Mouse (Mus musculus) hindbrain, embryonic 16.5 days (tissue): ENCODE results near the gene Ofcc1. TPM values are rescaled to one million over a fixed set of nuclear protein-coding genes. Genes with fewer than 3 reads are reported as not detected.
A peak's percentile ranks its signal among the peaks of the same experiment; 100 is the strongest.

Experiments used
- ATAC-seq: fragments of 200-750 bp; cut with Nextera tagmentation; 2 replicates; pipeline ENCODE4 v1.8.0; 2017; ENCODE audit warnings: moderate TSS enrichment, moderate library complexity
- H3K27ac ChIP-seq: fragments of 300-500 bp; sonication (generic); 2 replicates; pipeline ENCODE4 v1.5.1; 2014; ENCODE audit warnings: low read depth, mild to moderate bottlenecking, control low read depth, low read length, moderate library complexity
- H3K27me3 ChIP-seq: fragments of 300-500 bp; sonication (generic); replicated peaks from 2 replicates; pipeline ENCODE4 v1.6.1; 2014; ENCODE audit warnings: low read length; ENCODE audit not compliant: control insufficient read depth, insufficient read depth
- H3K36me3 ChIP-seq: fragments of 300-500 bp; sonication (generic); 2 replicates; pipeline ENCODE4 v1.6.1; 2014; ENCODE audit warnings: mild to moderate bottlenecking, low read length, moderate library complexity, mixed read lengths; ENCODE audit not compliant: control insufficient read depth, insufficient read depth
- H3K4me1 ChIP-seq: fragments of 300-500 bp; sonication (generic); 2 replicates; pipeline ENCODE4 v1.6.1; 2014; ENCODE audit warnings: low read depth, low read length; ENCODE audit not compliant: control insufficient read depth, insufficient read depth
- H3K4me2 ChIP-seq: fragments of 300-500 bp; sonication (generic); 2 replicates; pipeline ENCODE4 v1.6.1; 2014; ENCODE audit warnings: mild to moderate bottlenecking, low read length, control low read depth, moderate library complexity
- H3K4me3 ChIP-seq: fragments of 300-500 bp; sonication (generic); 2 replicates; pipeline ENCODE4 v1.5.1; 2014; ENCODE audit warnings: mild to moderate bottlenecking, low read length, control low read depth, moderate library complexity
- H3K9ac ChIP-seq: fragments of 300-500 bp; sonication (generic); 2 replicates; pipeline ENCODE4 v1.6.1; 2014; ENCODE audit warnings: low read depth, mild to moderate bottlenecking, control low read depth, low read length, moderate library complexity
- H3K9me3 ChIP-seq: fragments of 300-500 bp; sonication (generic); 2 replicates; pipeline ENCODE4 v1.6.1; 2014; ENCODE audit warnings: mild to moderate bottlenecking, low read length, moderate library complexity; ENCODE audit not compliant: control insufficient read depth
- WGBS: fragments of 180-500 bp; shearing (Covaris S2); extraction: QIAGEN DNeasy Blood & Tissue Kit; methylation state at CpG from one replicate; pipeline ENCODE4 v1.1.7; 2014; 5-methylcytosine and 5-hydroxymethylcytosine counted together
- polyA plus RNA-seq: library from polyadenylated mRNA; unstranded; fragments of >200 nt; fragmentation: Nextera tagmentation; extraction: Ambion mirVana; gene quantifications from 2 replicates; pipeline ENCODE4 v1.2.1, GENCODE M21; 2015

Ofcc1 gene
- polyA plus RNA-seq, 1 experiment from 2014 or later, result not detected

- Histone ChIP-seq H3K9me3 (no peaks in the 10 kb centered on the region), H3K4me2 (no peak overlapping the region), H3K4me1 (no peaks in the 10 kb centered on the region), H3K36me3 (no peaks in the 10 kb centered on the region), H3K27me3 (no peaks in the 10 kb centered on the region), H3K4me3 (no peak overlapping the region), H3K27ac (no peak overlapping the region), H3K9ac (no peak overlapping the region)
- peak; percentile 60; the same call in 1 of the 2 replicates for ATAC-seq
- 76% methylated on average over 17 of the region's 17 CpGs for WGBS
These were observed 324.1 kb downstream of the Ofcc1 start for GRCm38 (mm10) chr13:40036981-40037765.

- Histone ChIP-seq H3K27me3 (no peaks in the 10 kb centered on the region), H3K27ac (no peak overlapping the region), H3K4me2 (no peak overlapping the region), H3K36me3 (no peaks in the 10 kb centered on the region), H3K9ac (no peak overlapping the region), H3K9me3 (peaks cover 3% of the 10 kb centered on the region; the same call in 1 of the 2 replicates), H3K4me1 (no peaks in the 10 kb centered on the region), H3K4me3 (no peak overlapping the region)
- no peak for ATAC-seq
- WGBS, result 97% methylated on average over 1 of the region's 1 CpGs
These were observed 331.8 kb downstream of the Ofcc1 start for GRCm38 (mm10) chr13:40029426-40029825.

- H3K4me1 ChIP-seq, result no peaks in the 10 kb centered on the region
- no peaks in the 10 kb centered on the region for H3K36me3 ChIP-seq
- H3K9me3 ChIP-seq, result peaks cover 3% of the 10 kb centered on the region; the same call in 1 of the 2 replicates
- no peak for ATAC-seq
- no peaks in the 10 kb centered on the region for H3K27me3 ChIP-seq
- 92% methylated on average over 4 of the region's 4 CpGs for WGBS
- no peak overlapping the region for H3K9ac ChIP-seq
- no peak overlapping the region for H3K4me3 ChIP-seq
- H3K4me2 ChIP-seq, result no peak overlapping the region
- H3K27ac ChIP-seq, result no peak overlapping the region
These were observed 332.4 kb downstream of the Ofcc1 start for GRCm38 (mm10) chr13:40028827-40029226.

DNA sequence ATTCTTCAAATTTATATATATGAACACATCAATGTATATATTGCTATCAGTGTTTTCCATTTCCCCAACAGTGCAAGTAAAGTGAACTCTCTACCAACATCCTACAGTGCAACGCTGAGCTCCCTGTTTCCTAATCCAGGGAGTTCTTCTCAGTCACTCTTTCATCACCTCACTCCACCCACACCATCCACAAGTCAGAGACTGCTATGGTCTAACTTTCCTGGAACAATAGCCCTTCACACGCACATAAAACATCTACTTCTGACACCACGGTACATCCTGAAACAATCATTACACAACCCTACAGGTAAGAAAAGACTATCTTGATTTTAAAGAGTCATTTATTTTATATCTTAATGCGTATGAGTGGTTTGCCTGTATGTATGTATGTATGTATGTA is 335.4 kb downstream of the Ofcc1 start:
- 94% methylated on average over 4 of the region's 4 CpGs for WGBS
- no peak overlapping the region for H3K4me3 ChIP-seq
- no peaks in the 10 kb centered on the region for H3K27me3 ChIP-seq
- no peak for ATAC-seq
- no peak overlapping the region for H3K9ac ChIP-seq
- no peak overlapping the region for H3K27ac ChIP-seq
- no peaks in the 10 kb centered on the region for H3K36me3 ChIP-seq
- no peaks in the 10 kb centered on the region for H3K4me1 ChIP-seq
- H3K9me3 ChIP-seq, result peaks cover 3% of the 10 kb centered on the region; the same call in 1 of the 2 replicates
- H3K4me2 ChIP-seq, result no peak overlapping the region

DNA sequence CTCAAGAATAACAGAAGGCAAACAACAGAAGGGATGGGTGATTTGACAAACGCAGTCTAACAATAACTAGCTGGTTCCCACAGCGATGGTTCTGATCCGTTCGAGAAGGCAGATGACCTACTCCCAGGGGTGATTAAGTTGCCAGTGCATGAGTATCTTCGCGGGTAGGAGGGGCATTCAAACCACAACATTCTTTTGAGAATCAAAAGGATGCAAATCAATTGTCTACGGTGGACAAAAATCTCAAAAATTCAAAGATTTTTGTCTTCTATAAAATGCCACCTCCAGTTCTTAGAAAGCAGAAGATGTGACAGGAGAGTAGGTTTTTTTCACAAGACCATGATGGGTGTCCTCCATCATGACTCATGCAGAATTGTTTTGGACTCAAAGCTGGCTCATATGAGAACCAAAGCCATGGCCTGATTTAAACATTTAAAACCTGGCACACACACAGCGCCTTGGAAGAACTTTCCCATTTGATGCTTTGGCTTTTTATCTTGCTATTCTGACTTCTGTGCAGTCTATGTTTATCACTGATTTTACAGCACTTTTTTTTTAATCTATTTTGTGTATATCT is 338.0 kb downstream of the Ofcc1 start:
- no peak for ATAC-seq
- WGBS, result 50% methylated on average over 8 of the region's 8 CpGs
- Histone ChIP-seq H3K27me3 (no peaks in the 10 kb centered on the region), H3K4me2 (no peak overlapping the region), H3K9me3 (peaks cover 3% of the 10 kb centered on the region; the same call in 1 of the 2 replicates), H3K4me3 (no peak overlapping the region), H3K4me1 (no peaks in the 10 kb centered on the region), H3K36me3 (no peaks in the 10 kb centered on the region), H3K27ac (no peak overlapping the region), H3K9ac (no peak overlapping the region)

DNA sequence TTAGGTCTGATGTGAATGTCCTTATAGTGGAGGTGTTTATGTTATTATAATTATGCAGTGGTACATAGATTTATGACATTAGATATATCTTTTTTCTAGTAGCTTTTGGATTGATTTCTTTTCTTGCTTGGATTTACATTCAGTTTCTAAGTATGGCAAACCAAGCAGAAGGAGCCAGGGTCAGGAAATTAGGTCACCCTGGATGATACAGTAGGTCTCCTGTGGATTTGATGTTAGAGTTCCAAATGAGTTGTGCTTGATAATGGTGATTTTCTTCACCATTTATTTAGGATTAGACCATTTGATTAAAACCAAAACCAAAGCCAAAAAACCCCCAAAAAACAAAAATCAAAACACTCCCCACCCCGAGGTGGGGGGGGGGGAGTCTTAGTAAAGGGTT is 338.6 kb downstream of the Ofcc1 start:
- no peak overlapping the region for H3K4me2 ChIP-seq
- H3K27me3 ChIP-seq, result no peaks in the 10 kb centered on the region
- H3K4me1 ChIP-seq, result no peaks in the 10 kb centered on the region
- H3K36me3 ChIP-seq, result no peaks in the 10 kb centered on the region
- H3K4me3 ChIP-seq, result no peak overlapping the region
- 86% methylated on average over 1 of the region's 1 CpGs for WGBS
- no peak for ATAC-seq
- peaks cover 3% of the 10 kb centered on the region; the same call in 1 of the 2 replicates for H3K9me3 ChIP-seq
- no peak overlapping the region for H3K9ac ChIP-seq
- H3K27ac ChIP-seq, result no peak overlapping the region

DNA sequence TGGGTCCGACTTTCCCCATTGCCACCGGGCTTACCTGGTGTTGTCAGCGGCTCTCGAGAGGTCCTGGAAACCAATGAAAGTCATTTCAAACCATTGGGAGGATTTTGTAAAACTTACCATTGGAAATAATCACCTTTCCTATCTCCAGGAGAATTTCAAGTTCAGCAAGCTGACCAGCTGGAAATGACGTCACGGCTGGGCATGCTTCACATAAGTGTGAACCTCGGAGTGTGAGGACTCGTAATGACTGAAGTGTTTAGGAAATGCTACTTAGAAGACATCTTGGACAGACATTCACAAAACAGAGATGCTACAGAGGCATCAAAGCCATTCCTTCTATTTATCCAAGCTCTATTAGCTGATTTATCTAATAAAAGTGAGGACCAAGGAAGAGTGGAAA is 361.0 kb downstream of the Ofcc1 start:
- Histone ChIP-seq H3K27me3 (no peaks in the 10 kb centered on the region), H3K36me3 (no peaks in the 10 kb centered on the region), H3K9me3 (no peaks in the 10 kb centered on the region), H3K4me2 (no peak overlapping the region), H3K4me1 (no peaks in the 10 kb centered on the region), H3K27ac (no peak overlapping the region), H3K9ac (no peak overlapping the region), H3K4me3 (no peak overlapping the region)
- no peak for ATAC-seq
- WGBS, result 80% methylated on average over 8 of the region's 8 CpGs

GRCm38 (mm10) chr13:39997901-39998300 is 363.3 kb downstream of the Ofcc1 start:
- Histone ChIP-seq H3K36me3 (no peaks in the 10 kb centered on the region), H3K27me3 (no peaks in the 10 kb centered on the region), H3K27ac (no peak overlapping the region), H3K9me3 (no peaks in the 10 kb centered on the region), H3K9ac (no peak overlapping the region), H3K4me2 (no peak overlapping the region), H3K4me3 (no peak overlapping the region), H3K4me1 (no peaks in the 10 kb centered on the region)
- ATAC-seq, result no peak
- 69% methylated on average over 4 of the region's 4 CpGs for WGBS

DNA sequence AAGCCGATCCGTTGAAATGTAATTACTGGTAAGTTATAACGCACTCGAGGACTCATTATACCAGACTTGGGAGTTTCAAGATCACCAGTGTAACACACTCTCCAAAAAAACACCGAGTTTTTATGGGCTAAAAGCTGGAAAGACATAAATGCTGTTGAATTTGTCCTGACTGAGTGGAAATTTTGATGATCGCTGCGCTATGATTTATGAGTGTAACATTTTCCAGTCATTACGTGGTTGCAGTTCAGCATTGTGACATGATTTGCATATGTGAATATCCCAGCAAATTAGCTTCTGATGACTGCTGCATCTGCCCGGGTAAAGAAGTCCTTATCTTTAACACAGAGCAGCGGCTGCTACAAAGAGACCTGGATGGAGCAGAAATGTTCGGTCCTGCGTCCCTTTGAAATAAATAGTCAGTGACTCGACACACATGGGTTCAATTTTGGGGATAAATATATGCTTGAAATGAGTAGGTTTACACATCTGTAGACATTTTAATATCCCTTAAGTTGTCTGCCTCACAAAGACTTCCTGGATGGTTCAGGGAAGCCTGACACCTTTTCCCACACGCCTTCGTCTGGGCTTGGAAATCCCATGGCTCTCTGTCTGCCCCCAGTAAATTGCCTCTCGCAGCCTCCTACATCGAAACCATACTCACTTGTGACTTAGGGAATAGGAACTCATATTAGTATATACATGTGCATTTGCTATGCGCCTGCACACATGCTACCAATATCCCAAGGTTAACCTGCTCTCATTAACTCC is 381.8 kb downstream of the Ofcc1 start:
- Histone ChIP-seq H3K9ac (no peak overlapping the region), H3K36me3 (no peaks in the 10 kb centered on the region), H3K4me1 (no peaks in the 10 kb centered on the region), H3K27ac (no peak overlapping the region), H3K4me3 (no peak overlapping the region), H3K27me3 (no peaks in the 10 kb centered on the region), H3K9me3 (no peaks in the 10 kb centered on the region), H3K4me2 (no peak overlapping the region)
- 59% methylated on average over 18 of the region's 18 CpGs for WGBS
- ATAC-seq, result no peak
